Mouse (Mus musculus): Measurements from ENCODE around the gene Utp14b. TPM values are rescaled to one million over a fixed set of nuclear protein-coding genes. Genes with fewer than 3 reads are reported as not detected.

Gene Utp14b
- total and polyA plus RNA-seq, 2 experiments from 2014 or later = 2.8 to 12.4 TPM

- DNase-seq (peak; percentile 33), ATAC-seq (peak; percentile 40; the same call in 1 of the 2 replicates)
- TF ChIP-seq CTCF (IDR thresholded peaks at IDR 0.05; ENCODE audit: low read depth) = peak; percentile 64
- H3K4me1 ChIP-seq (ENCODE audit: insufficient read depth) = no peaks in the 10 kb centered on the region
- H3K27me3 ChIP-seq (ENCODE audit: insufficient read depth, low read length) = no peaks in the 10 kb centered on the region
- no peak overlapping the region for H3K4me2 ChIP-seq (ENCODE audit: low read depth)
- peaks cover 16% of the 10 kb centered on the region for H3K36me3 ChIP-seq (ENCODE audit: insufficient read depth)
- H3K4me3 ChIP-seq (ENCODE audit: low read depth, low read length) = no peak overlapping the region
- H3K9ac ChIP-seq = no peak overlapping the region
- H3K27ac ChIP-seq (ENCODE audit: low read depth, low read length) = no peak overlapping the region
- no peaks in the 10 kb centered on the region for H3K9me3 ChIP-seq (ENCODE audit: low read length)
These were observed 29.0 kb downstream of the Utp14b start for GRCm38 (mm10) chr1:78686872-78687271.

- no peak overlapping the region for H3K4me3 ChIP-seq (ENCODE audit: low read depth, low read length)
- H3K9me3 ChIP-seq (ENCODE audit: low read length) = no peaks in the 10 kb centered on the region
- H3K4me1 ChIP-seq (ENCODE audit: insufficient read depth) = no peaks in the 10 kb centered on the region
- TF ChIP-seq CTCF (IDR thresholded peaks at IDR 0.05; ENCODE audit: low read depth) = 0 out of 2 replicates have a peak, but pooled peaks have one; percentile 8
- H3K4me2 ChIP-seq (ENCODE audit: low read depth) = no peak overlapping the region
- peaks cover 13% of the 10 kb centered on the region; the same call in 1 of the 2 replicates for H3K36me3 ChIP-seq (ENCODE audit: insufficient read depth)
- ATAC-seq (no peak), DNase-seq (no peak)
- H3K9ac ChIP-seq = no peak overlapping the region
- H3K27me3 ChIP-seq (ENCODE audit: insufficient read depth, low read length) = no peaks in the 10 kb centered on the region
- 90% methylated on average over 7 of the region's 7 CpGs for WGBS
- no peak overlapping the region for H3K27ac ChIP-seq (ENCODE audit: low read depth, low read length)
These were observed 30.3 kb downstream of the Utp14b start for GRCm38 (mm10) chr1:78688149-78688548.

- H3K27me3 ChIP-seq (ENCODE audit: insufficient read depth, low read length) = no peaks in the 10 kb centered on the region
- ATAC-seq = no peak
- no peak for TF ChIP-seq CTCF (IDR thresholded peaks at IDR 0.05; ENCODE audit: low read depth)
These were observed 36.8 kb downstream of the Utp14b start for GRCm38 (mm10) chr1:78694503-78695258.

DNA sequence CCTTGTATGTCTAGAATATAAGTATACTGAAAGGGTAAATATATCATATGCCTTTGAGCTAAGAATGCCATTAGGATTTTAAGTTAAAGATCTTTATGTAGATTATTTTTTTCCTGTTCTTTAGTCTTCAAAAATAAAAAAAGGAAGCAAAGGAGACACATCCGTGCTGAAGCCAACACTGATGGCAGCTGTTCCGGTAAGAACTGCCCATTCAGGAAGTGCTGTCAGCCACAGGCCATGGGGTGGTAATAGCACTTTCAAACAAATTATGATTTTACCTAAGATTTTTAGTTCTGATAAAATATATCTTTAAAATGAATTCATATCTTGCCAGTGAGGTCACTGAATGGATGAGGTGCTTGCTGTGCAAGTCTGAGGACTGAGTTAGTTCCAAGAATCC is 38.5 kb downstream of the Utp14b start:
- no peak for ATAC-seq
- Histone ChIP-seq H3K4me3 (ENCODE audit: low read depth, low read length) (no peak overlapping the region), H3K9me3 (ENCODE audit: low read length) (no peaks in the 10 kb centered on the region), H3K27me3 (ENCODE audit: insufficient read depth, low read length) (no peaks in the 10 kb centered on the region), H3K4me1 (ENCODE audit: insufficient read depth) (no peaks in the 10 kb centered on the region), H3K9ac (no peak overlapping the region), H3K27ac (ENCODE audit: low read depth, low read length) (no peak overlapping the region), H3K4me2 (ENCODE audit: low read depth) (no peak overlapping the region), H3K36me3 (ENCODE audit: insufficient read depth) (peaks cover 59% of the 10 kb centered on the region)
- no peak for DNase-seq
- WGBS = 93% methylated on average over 2 of the region's 2 CpGs
- no peak for TF ChIP-seq CTCF (IDR thresholded peaks at IDR 0.05; ENCODE audit: low read depth)

More at GRCm38 (mm10) chr1:78694503-78695258, 36.8 kb downstream of the Utp14b start:
- WGBS = 93% methylated on average over 9 of the region's 9 CpGs
- no peak overlapping the region for H3K4me2 ChIP-seq (ENCODE audit: low read depth)
- H3K9ac ChIP-seq = no peak overlapping the region
- no peak overlapping the region for H3K27ac ChIP-seq (ENCODE audit: low read depth, low read length)
- H3K9me3 ChIP-seq (ENCODE audit: low read length) = no peaks in the 10 kb centered on the region
- H3K36me3 ChIP-seq (ENCODE audit: insufficient read depth) = peaks cover 58% of the 10 kb centered on the region
- no peak for DNase-seq
- no peak overlapping the region for H3K4me3 ChIP-seq (ENCODE audit: low read depth, low read length)
- no peaks in the 10 kb centered on the region for H3K4me1 ChIP-seq (ENCODE audit: insufficient read depth)

GRCm38 (mm10) chr1:78696903-78697302 is 39.1 kb downstream of the Utp14b start:
- no peak for ATAC-seq
- Histone ChIP-seq H3K4me2 (ENCODE audit: low read depth) (no peak overlapping the region), H3K4me3 (ENCODE audit: low read depth, low read length) (no peak overlapping the region), H3K27ac (ENCODE audit: low read depth, low read length) (no peak overlapping the region), H3K4me1 (ENCODE audit: insufficient read depth) (no peaks in the 10 kb centered on the region), H3K27me3 (ENCODE audit: insufficient read depth, low read length) (no peaks in the 10 kb centered on the region), H3K36me3 (ENCODE audit: insufficient read depth) (peaks cover 62% of the 10 kb centered on the region), H3K9ac (no peak overlapping the region), H3K9me3 (ENCODE audit: low read length) (no peaks in the 10 kb centered on the region)
- no peak for DNase-seq
- no peak for TF ChIP-seq CTCF (IDR thresholded peaks at IDR 0.05; ENCODE audit: low read depth)
- 89% methylated on average over 5 of the region's 5 CpGs for WGBS

DNA sequence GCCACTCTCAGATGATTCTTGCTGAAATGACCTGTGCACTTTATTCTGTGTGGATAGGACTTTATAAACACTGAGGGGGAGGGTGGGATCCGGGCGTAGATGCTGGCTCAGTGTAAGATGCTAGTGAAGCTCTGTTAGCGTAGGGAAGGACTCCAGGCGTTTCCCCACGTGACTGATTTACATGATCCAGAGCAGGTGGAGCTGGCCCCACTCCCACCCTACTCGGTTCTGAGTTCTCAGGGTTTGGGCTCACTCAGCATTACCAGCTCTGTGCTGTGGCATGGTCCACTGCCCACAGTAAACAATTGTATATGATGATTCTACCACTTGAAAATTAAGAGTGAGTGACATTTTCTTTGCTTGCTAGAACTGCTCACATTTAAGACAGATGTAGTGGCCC is 40.3 kb downstream of the Utp14b start:
- ATAC-seq = no peak
- Histone ChIP-seq H3K27ac (ENCODE audit: low read depth, low read length) (no peak overlapping the region), H3K4me2 (ENCODE audit: low read depth) (no peak overlapping the region), H3K27me3 (ENCODE audit: insufficient read depth, low read length) (no peaks in the 10 kb centered on the region), H3K9me3 (ENCODE audit: low read length) (no peaks in the 10 kb centered on the region), H3K4me3 (ENCODE audit: low read depth, low read length) (no peak overlapping the region), H3K36me3 (ENCODE audit: insufficient read depth) (peaks cover 67% of the 10 kb centered on the region), H3K9ac (no peak overlapping the region), H3K4me1 (ENCODE audit: insufficient read depth) (no peaks in the 10 kb centered on the region)
- DNase-seq = no peak
- 77% methylated on average over 6 of the region's 6 CpGs for WGBS
- no peak for TF ChIP-seq CTCF (IDR thresholded peaks at IDR 0.05; ENCODE audit: low read depth)

DNA sequence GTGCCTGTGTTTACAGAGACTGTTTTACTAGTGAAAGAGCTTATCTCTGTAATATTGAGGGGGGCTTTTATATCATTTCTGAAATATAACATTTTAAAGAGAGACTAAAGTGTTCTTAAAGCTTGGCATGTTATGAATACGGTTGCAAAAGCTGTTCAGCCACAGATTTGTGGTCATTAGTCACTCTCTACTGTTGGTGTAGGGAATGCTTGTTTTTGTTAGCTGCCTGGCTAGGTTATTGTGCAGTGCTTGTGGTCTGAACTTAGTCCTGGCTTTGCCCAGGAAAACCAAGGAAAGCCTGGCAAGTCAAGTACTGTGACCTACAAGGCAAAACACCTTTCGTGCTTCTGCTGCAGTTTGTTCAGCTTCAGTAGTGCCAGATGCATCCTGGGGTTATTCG is 43.9 kb downstream of the Utp14b start:
- no peak for TF ChIP-seq CTCF (IDR thresholded peaks at IDR 0.05; ENCODE audit: low read depth)
- H3K36me3 ChIP-seq (ENCODE audit: insufficient read depth) = peaks cover 68% of the 10 kb centered on the region
- 93% methylated on average over 3 of the region's 3 CpGs for WGBS

More for the DNA sequence above, 43.9 kb downstream of the Utp14b start:
- Histone ChIP-seq H3K9me3 (ENCODE audit: low read length) (no peaks in the 10 kb centered on the region), H3K9ac (no peak overlapping the region), H3K27ac (ENCODE audit: low read depth, low read length) (no peak overlapping the region), H3K4me2 (ENCODE audit: low read depth) (no peak overlapping the region), H3K4me1 (ENCODE audit: insufficient read depth) (no peaks in the 10 kb centered on the region), H3K27me3 (ENCODE audit: insufficient read depth, low read length) (no peaks in the 10 kb centered on the region), H3K4me3 (ENCODE audit: low read depth, low read length) (no peak overlapping the region)
- DNase-seq (no peak), ATAC-seq (no peak)

Data from forebrain, postnatal 0 days (tissue).